Mouse (Mus musculus): ENCODE results near the gene Epb41l5. TPM values are rescaled to one million over a fixed set of nuclear protein-coding genes. Genes with fewer than 3 reads are reported as not detected.

The Epb41l5 gene
- polyA plus RNA-seq, 1 experiment from 2014 or later: 80.2 TPM

GRCm38 (mm10) chr1:119626837-119627236 lies 22.0 kb downstream of the Epb41l5 start:
- Histone ChIP-seq H3K4me1 (ENCODE audit: control insufficient read depth, insufficient read depth, low read length) (peaks cover 20% of the 10 kb centered on the region), H3K27me3 (ENCODE audit: control insufficient read depth, insufficient read depth, low read length) (no peaks in the 10 kb centered on the region), H3K9me3 (ENCODE audit: control insufficient read depth, low read length) (no peaks in the 10 kb centered on the region), H3K4me2 (replicated peaks; ENCODE audit: low read depth, low read length) (no peak overlapping the region), H3K4me3 (ENCODE audit: low read length) (no peak overlapping the region), H3K9ac (ENCODE audit: low read depth, low read length) (no peak overlapping the region), H3K36me3 (ENCODE audit: control insufficient read depth, insufficient read depth, low read length) (peaks cover 4% of the 10 kb centered on the region; the same call in 1 of the 2 replicates), H3K27ac (ENCODE audit: low read depth, low read length) (peak overlapping the region; percentile 67; the same call in 1 of the 2 replicates)
- WGBS: 26% methylated on average over 4 of the region's 4 CpGs
- ATAC-seq (ENCODE audit: low FRiP score, low TSS enrichment): peak; percentile 56; the same call in 1 of the 2 replicates

- Histone ChIP-seq H3K9me3 (ENCODE audit: control insufficient read depth, low read length) (no peaks in the 10 kb centered on the region), H3K27ac (ENCODE audit: low read depth, low read length) (peak overlapping the region; percentile 60; the same call in 1 of the 2 replicates), H3K27me3 (ENCODE audit: control insufficient read depth, insufficient read depth, low read length) (no peaks in the 10 kb centered on the region), H3K4me3 (ENCODE audit: low read length) (no peak overlapping the region), H3K36me3 (ENCODE audit: control insufficient read depth, insufficient read depth, low read length) (peaks cover 13% of the 10 kb centered on the region; the same call in 1 of the 2 replicates), H3K4me2 (replicated peaks; ENCODE audit: low read depth, low read length) (no peak overlapping the region), H3K4me1 (ENCODE audit: control insufficient read depth, insufficient read depth, low read length) (peaks cover 18% of the 10 kb centered on the region), H3K9ac (ENCODE audit: low read depth, low read length) (no peak overlapping the region)
- 49% methylated on average over 2 of the region's 2 CpGs for WGBS
- ATAC-seq (ENCODE audit: low FRiP score, low TSS enrichment): 0 out of 2 replicates have a peak, but pooled peaks have one; percentile 51
Measured at GRCm38 (mm10) chr1:119624444-119624843, 24.4 kb downstream of the Epb41l5 start.

- no peak overlapping the region for H3K9ac ChIP-seq (ENCODE audit: low read depth, low read length)
- H3K4me1 ChIP-seq (ENCODE audit: control insufficient read depth, insufficient read depth, low read length): no peaks in the 10 kb centered on the region
- WGBS: 90% methylated on average over 3 of the region's 3 CpGs
- ATAC-seq (ENCODE audit: low FRiP score, low TSS enrichment): no peak
- H3K27ac ChIP-seq (ENCODE audit: low read depth, low read length): no peak overlapping the region
- peaks cover 25% of the 10 kb centered on the region; the same call in 1 of the 2 replicates for H3K36me3 ChIP-seq (ENCODE audit: control insufficient read depth, insufficient read depth, low read length)
- H3K27me3 ChIP-seq (ENCODE audit: control insufficient read depth, insufficient read depth, low read length): no peaks in the 10 kb centered on the region
- no peak overlapping the region for H3K4me3 ChIP-seq (ENCODE audit: low read length)
- H3K9me3 ChIP-seq (ENCODE audit: control insufficient read depth, low read length): no peaks in the 10 kb centered on the region
- H3K4me2 ChIP-seq (replicated peaks; ENCODE audit: low read depth, low read length): no peak overlapping the region
Measured at GRCm38 (mm10) chr1:119605396-119605795, 43.4 kb downstream of the Epb41l5 start.

- Histone ChIP-seq H3K27ac (ENCODE audit: low read depth, low read length) (no peak overlapping the region), H3K9ac (ENCODE audit: low read depth, low read length) (no peak overlapping the region), H3K4me1 (ENCODE audit: control insufficient read depth, insufficient read depth, low read length) (no peaks in the 10 kb centered on the region), H3K4me3 (ENCODE audit: low read length) (no peak overlapping the region), H3K4me2 (replicated peaks; ENCODE audit: low read depth, low read length) (no peak overlapping the region), H3K36me3 (ENCODE audit: control insufficient read depth, insufficient read depth, low read length) (peaks cover 25% of the 10 kb centered on the region; the same call in 1 of the 2 replicates), H3K9me3 (ENCODE audit: control insufficient read depth, low read length) (no peaks in the 10 kb centered on the region), H3K27me3 (ENCODE audit: control insufficient read depth, insufficient read depth, low read length) (no peaks in the 10 kb centered on the region)
- 94% methylated on average over 12 of the region's 12 CpGs for WGBS
- ATAC-seq (ENCODE audit: low FRiP score, low TSS enrichment): no peak
Measured at GRCm38 (mm10) chr1:119602448-119602847, 46.4 kb downstream of the Epb41l5 start.

GRCm38 (mm10) chr1:119598855-119599254 lies 49.9 kb downstream of the Epb41l5 start:
- H3K27ac ChIP-seq (ENCODE audit: low read depth, low read length): no peak overlapping the region
- 92% methylated on average over 6 of the region's 6 CpGs for WGBS
- H3K27me3 ChIP-seq (ENCODE audit: control insufficient read depth, insufficient read depth, low read length): no peaks in the 10 kb centered on the region

GRCm38 (mm10) chr1:119596954-119597480 lies 51.8 kb downstream of the Epb41l5 start:
- Histone ChIP-seq H3K27ac (ENCODE audit: low read depth, low read length) (no peak overlapping the region), H3K4me1 (ENCODE audit: control insufficient read depth, insufficient read depth, low read length) (no peaks in the 10 kb centered on the region), H3K36me3 (ENCODE audit: control insufficient read depth, insufficient read depth, low read length) (peaks cover 23% of the 10 kb centered on the region), H3K9me3 (ENCODE audit: control insufficient read depth, low read length) (no peaks in the 10 kb centered on the region), H3K9ac (ENCODE audit: low read depth, low read length) (no peak overlapping the region), H3K4me3 (ENCODE audit: low read length) (no peak overlapping the region), H3K4me2 (replicated peaks; ENCODE audit: low read depth, low read length) (no peak overlapping the region), H3K27me3 (ENCODE audit: control insufficient read depth, insufficient read depth, low read length) (no peaks in the 10 kb centered on the region)
- no peak for ATAC-seq (ENCODE audit: low FRiP score, low TSS enrichment)
- 57% methylated on average over 3 of the region's 3 CpGs for WGBS

More at GRCm38 (mm10) chr1:119598855-119599254, 49.9 kb downstream of the Epb41l5 start:
- H3K9me3 ChIP-seq (ENCODE audit: control insufficient read depth, low read length): no peaks in the 10 kb centered on the region
- H3K36me3 ChIP-seq (ENCODE audit: control insufficient read depth, insufficient read depth, low read length): peaks cover 22% of the 10 kb centered on the region
- ATAC-seq (ENCODE audit: low FRiP score, low TSS enrichment): no peak
- H3K4me1 ChIP-seq (ENCODE audit: control insufficient read depth, insufficient read depth, low read length): no peaks in the 10 kb centered on the region
- no peak overlapping the region for H3K4me2 ChIP-seq (replicated peaks; ENCODE audit: low read depth, low read length)
- H3K9ac ChIP-seq (ENCODE audit: low read depth, low read length): no peak overlapping the region
- no peak overlapping the region for H3K4me3 ChIP-seq (ENCODE audit: low read length)

GRCm38 (mm10) chr1:119590041-119590440 lies 58.8 kb downstream of the Epb41l5 start:
- no peaks in the 10 kb centered on the region for H3K27me3 ChIP-seq (ENCODE audit: control insufficient read depth, insufficient read depth, low read length)
- no peaks in the 10 kb centered on the region for H3K9me3 ChIP-seq (ENCODE audit: control insufficient read depth, low read length)
- 65% methylated on average over 2 of the region's 2 CpGs for WGBS
- no peak overlapping the region for H3K4me2 ChIP-seq (replicated peaks; ENCODE audit: low read depth, low read length)
- no peak overlapping the region for H3K27ac ChIP-seq (ENCODE audit: low read depth, low read length)
- H3K4me3 ChIP-seq (ENCODE audit: low read length): no peak overlapping the region
- no peak for ATAC-seq (ENCODE audit: low FRiP score, low TSS enrichment)
- H3K4me1 ChIP-seq (ENCODE audit: control insufficient read depth, insufficient read depth, low read length): no peaks in the 10 kb centered on the region
- peaks cover 5% of the 10 kb centered on the region; the same call in 1 of the 2 replicates for H3K36me3 ChIP-seq (ENCODE audit: control insufficient read depth, insufficient read depth, low read length)
- no peak overlapping the region for H3K9ac ChIP-seq (ENCODE audit: low read depth, low read length)

- Histone ChIP-seq H3K4me3 (ENCODE audit: low read length) (no peak overlapping the region), H3K27ac (ENCODE audit: low read depth, low read length) (no peak overlapping the region), H3K27me3 (ENCODE audit: control insufficient read depth, insufficient read depth, low read length) (no peaks in the 10 kb centered on the region), H3K4me2 (replicated peaks; ENCODE audit: low read depth, low read length) (no peak overlapping the region), H3K4me1 (ENCODE audit: control insufficient read depth, insufficient read depth, low read length) (no peaks in the 10 kb centered on the region), H3K36me3 (ENCODE audit: control insufficient read depth, insufficient read depth, low read length) (peaks cover 9% of the 10 kb centered on the region; the same call in 1 of the 2 replicates), H3K9ac (ENCODE audit: low read depth, low read length) (no peak overlapping the region), H3K9me3 (ENCODE audit: control insufficient read depth, low read length) (no peaks in the 10 kb centered on the region; the same call in 1 of the 2 replicates)
- WGBS: 64% methylated on average over 2 of the region's 2 CpGs
- ATAC-seq (ENCODE audit: low FRiP score, low TSS enrichment): no peak
Measured at GRCm38 (mm10) chr1:119584974-119585373, 63.8 kb downstream of the Epb41l5 start.

- 71% methylated on average over 1 of the region's 1 CpGs for WGBS
- no peaks in the 10 kb centered on the region for H3K9me3 ChIP-seq (ENCODE audit: control insufficient read depth, low read length)
- no peak overlapping the region for H3K4me3 ChIP-seq (ENCODE audit: low read length)
- H3K36me3 ChIP-seq (ENCODE audit: control insufficient read depth, insufficient read depth, low read length): peaks cover 34% of the 10 kb centered on the region; the same call in 1 of the 2 replicates
- H3K9ac ChIP-seq (ENCODE audit: low read depth, low read length): no peak overlapping the region
- no peaks in the 10 kb centered on the region for H3K4me1 ChIP-seq (ENCODE audit: control insufficient read depth, insufficient read depth, low read length)
- H3K27ac ChIP-seq (ENCODE audit: low read depth, low read length): no peak overlapping the region
- H3K4me2 ChIP-seq (replicated peaks; ENCODE audit: low read depth, low read length): no peak overlapping the region
- no peaks in the 10 kb centered on the region for H3K27me3 ChIP-seq (ENCODE audit: control insufficient read depth, insufficient read depth, low read length)
- ATAC-seq (ENCODE audit: low FRiP score, low TSS enrichment): no peak
Measured at GRCm38 (mm10) chr1:119570134-119570533, 78.7 kb downstream of the Epb41l5 start.

All from kidney, embryonic 14.5 days (tissue).